In the genomic region with DNA sequence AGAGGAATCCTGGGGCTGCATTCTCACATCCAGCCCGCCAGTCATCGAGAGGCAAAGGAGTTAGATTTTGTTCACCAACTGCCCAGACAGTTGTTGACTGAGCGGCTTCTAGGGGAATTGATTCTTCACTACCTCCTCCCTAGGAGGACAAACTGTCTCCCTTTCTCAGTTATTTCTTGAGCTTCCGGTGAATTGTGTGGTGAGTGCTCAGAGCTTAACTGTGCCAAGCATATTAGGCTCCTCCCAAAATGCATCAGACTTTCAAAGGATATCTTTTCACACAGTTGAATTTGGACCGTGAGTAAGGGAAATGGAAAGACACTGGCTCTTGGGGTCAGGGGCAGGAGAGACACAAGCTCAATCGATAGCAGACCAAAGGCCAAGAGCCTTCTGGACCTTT, we compare ENCODE assay signal across 35 mouse cellular contexts. TPM values are rescaled to one million over a fixed set of nuclear protein-coding genes. Genes with fewer than 3 reads are reported as not detected.
"Had no signal": no experiment of that assay in that cellular context is flagged by ENCODE, and none has a peak within 500 bp of the region (broad histone marks: within the 10 kb centered on the region; RNA-seq: fewer than 3 reads in every experiment).

No protein-coding gene starts in this region.

- H3K27ac ChIP-seq: heart, embryonic 10.5 days; heart, embryonic 13.5 days; heart, embryonic 15.5 days; hindbrain, embryonic 10.5 days; hindbrain, embryonic 12.5 days; hindbrain, embryonic 13.5 days; hindbrain, embryonic 14.5 days; hindbrain, embryonic 15.5 days; hindbrain, postnatal 0 days; intestine, embryonic 15.5 days; kidney, embryonic 15.5 days; kidney, postnatal 0 days; layer of hippocampus, adult 2 months had no signal

- H3K4me2 ChIP-seq: heart, embryonic 11.5 days; heart, embryonic 12.5 days; heart, embryonic 13.5 days; heart, embryonic 15.5 days; hindbrain, embryonic 12.5 days; hindbrain, embryonic 13.5 days; hindbrain, embryonic 14.5 days; hindbrain, embryonic 15.5 days; intestine, embryonic 15.5 days; kidney, embryonic 15.5 days had no signal

- ATAC-seq: hindbrain, embryonic 16.5 days; hindbrain, postnatal 0 days; inflammation-experienced regulatory T-cells, adult 6 months; intestine, embryonic 15.5 days; intestine, embryonic 16.5 days; intestine, postnatal 0 days had no signal

- H3K27me3 ChIP-seq: heart, embryonic 12.5 days; heart, embryonic 13.5 days; heart, embryonic 15.5 days; hindbrain, embryonic 12.5 days; hindbrain, embryonic 13.5 days; hindbrain, embryonic 15.5 days; intestine, embryonic 15.5 days; kidney, embryonic 15.5 days had no signal

- DNase-seq: heart, postnatal 10 days; heart, postnatal 14 days; heart, postnatal 4 days; kidney, adult 11 months; kidney, adult 18-20 months; kidney, adult 2 months; kidney, adult 8-10 months; kidney, adult 9 months; kidney, postnatal 10 days; kidney, postnatal 14 days; kidney, postnatal 25 days; kidney, postnatal 36 days; kidney, postnatal 4 days; layer of hippocampus, adult 9-11 months; layer of hippocampus, postnatal 36 days had no signal

- H3K36me3 ChIP-seq: heart, embryonic 10.5 days; heart, embryonic 12.5 days; heart, embryonic 13.5 days; heart, embryonic 15.5 days; hindbrain, embryonic 15.5 days; intestine, embryonic 15.5 days; kidney, embryonic 15.5 days had no signal

- H3K4me3 ChIP-seq: heart, embryonic 10.5 days; heart, embryonic 12.5 days; heart, embryonic 13.5 days; heart, embryonic 15.5 days; hindbrain, embryonic 10.5 days; hindbrain, embryonic 12.5 days; hindbrain, embryonic 13.5 days; hindbrain, embryonic 15.5 days; intestine, embryonic 15.5 days; kidney, embryonic 15.5 days; layer of hippocampus, adult 2 months had no signal

- H3K4me1 ChIP-seq: heart, embryonic 10.5 days; heart, embryonic 12.5 days; heart, embryonic 13.5 days; heart, embryonic 15.5 days; hindbrain, embryonic 10.5 days; hindbrain, embryonic 12.5 days; hindbrain, embryonic 13.5 days; hindbrain, embryonic 15.5 days; intestine, embryonic 15.5 days; kidney, embryonic 15.5 days had no signal

- H3K9ac ChIP-seq: heart, embryonic 12.5 days; heart, embryonic 13.5 days; heart, embryonic 15.5 days; hindbrain, embryonic 12.5 days; hindbrain, embryonic 13.5 days; hindbrain, embryonic 14.5 days; hindbrain, embryonic 15.5 days; intestine, embryonic 15.5 days; kidney, embryonic 15.5 days had no signal

- H3K9me3 ChIP-seq: heart, embryonic 10.5 days; heart, embryonic 12.5 days; heart, embryonic 13.5 days; heart, embryonic 15.5 days; hindbrain, embryonic 12.5 days; hindbrain, embryonic 13.5 days; hindbrain, embryonic 15.5 days; intestine, embryonic 15.5 days; kidney, embryonic 15.5 days had no signal

RNA-seq across cellular contexts. Expression of gene Adam23, which starts 39.0 kb away (rescaled TPM):
- total RNA-seq: hematopoietic stem cell, adult 5-6 weeks had no signal
